Mouse (Mus musculus) hindbrain, postnatal 0 days (tissue): Measurements from ENCODE around the gene St6galnac1. TPM values are rescaled to one million over a fixed set of nuclear protein-coding genes. Genes with fewer than 3 reads are reported as not detected.
"Not testable (repeated sequence)": the region's sequence is repeated elsewhere in the genome, so short reads cannot be mapped to it uniquely, and the experiment has no call there.

ENCODE experiments used
- ATAC-seq: fragments of 200-750 bp; cut with Nextera tagmentation; 2 replicates; pipeline ENCODE4 v1.8.0; 2017; ENCODE audit warnings: mild to moderate bottlenecking, moderate TSS enrichment, moderate library complexity
- DNase-seq: peaks from one replicate; pipeline ENCODE4 v3.0.0-alpha.2; 2015; ENCODE audit warnings: low spot score
- H3K27ac ChIP-seq: fragments of 300-500 bp; sonication (generic); 2 replicates; pipeline ENCODE4 v1.5.1; 2014; ENCODE audit warnings: mild to moderate bottlenecking
- H3K27me3 ChIP-seq: fragments of 300-500 bp; sonication (generic); 2 replicates; pipeline ENCODE4 v1.6.1; 2014; ENCODE audit warnings: low read length, mixed read lengths; ENCODE audit not compliant: insufficient read depth
- H3K36me3 ChIP-seq: fragments of 300-500 bp; sonication (generic); 2 replicates; pipeline ENCODE4 v1.6.1; 2014; ENCODE audit warnings: low read length, mixed read lengths; ENCODE audit not compliant: insufficient read depth
- H3K4me1 ChIP-seq: fragments of 300-500 bp; sonication (generic); 2 replicates; pipeline ENCODE4 v1.6.1; 2014; ENCODE audit warnings: antibody characterized with exemption, low read length, mixed read lengths; ENCODE audit not compliant: insufficient read depth
- H3K4me2 ChIP-seq: fragments of 300-500 bp; sonication (generic); 2 replicates; pipeline ENCODE4 v1.6.1; 2014; ENCODE audit warnings: low read depth, mild to moderate bottlenecking, low read length, moderate library complexity, mixed read lengths
- H3K4me3 ChIP-seq: fragments of 300-500 bp; sonication (generic); 2 replicates; pipeline ENCODE4 v1.5.1; 2014; ENCODE audit warnings: low read length
- H3K9ac ChIP-seq: fragments of 300-500 bp; sonication (generic); replicated peaks from 2 replicates; pipeline ENCODE4 v1.6.1; 2014; ENCODE audit warnings: mild to moderate bottlenecking, low read length, moderate library complexity, mixed read lengths
- H3K9me3 ChIP-seq: fragments of 300-500 bp; sonication (generic); 2 replicates; pipeline ENCODE4 v1.6.1; 2016; ENCODE audit warnings: low read length, mixed read lengths
- CTCF ChIP-seq: IDR thresholded peaks from 2 replicates; pipeline ENCODE4 v1.5.1; 2016; ENCODE audit warnings: antibody characterized with exemption, control low read depth, low read depth
- WGBS: fragments of 180-500 bp; shearing (Covaris S2); extraction: QIAGEN DNeasy Blood & Tissue Kit; methylation state at CpG from one replicate; pipeline ENCODE4 v1.1.7; 2014; 5-methylcytosine and 5-hydroxymethylcytosine counted together
- polyA plus RNA-seq: library from polyadenylated mRNA; unstranded; fragments of >200 nt; fragmentation: Nextera tagmentation; extraction: Ambion mirVana; gene quantifications from 2 replicates; pipeline ENCODE4 v1.2.1, GENCODE M21; 2015
- total RNA-seq: library from RNA; depleted of rRNA; stranded (reverse); fragments of >200 nt; gene quantifications from 2 replicates; pipeline ENCODE4 v1.2.3, GENCODE M21; 2014

Gene St6galnac1
- total and polyA plus RNA-seq, 2 experiments from 2014 or later = not detected

DNA sequence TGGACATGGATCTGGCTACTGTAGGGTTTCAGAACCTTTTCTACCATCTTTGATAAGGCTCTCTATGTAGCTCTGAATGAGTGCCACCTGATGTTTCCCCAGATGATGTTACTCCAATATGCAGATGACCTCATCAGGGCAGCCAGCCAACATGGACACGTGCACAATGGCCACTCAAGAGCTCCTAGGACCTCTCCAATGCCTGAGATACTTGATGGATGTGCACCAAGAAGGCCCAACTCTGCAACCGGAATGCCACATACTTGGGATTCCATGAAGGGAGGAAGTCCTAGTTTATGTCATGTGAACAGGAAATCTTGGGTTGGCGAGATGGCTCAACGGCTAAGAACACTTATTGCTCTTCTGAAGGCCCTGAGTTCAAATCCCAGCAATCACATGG is 20.1 kb downstream of the St6galnac1 start:
- no peak overlapping the region for H3K9ac ChIP-seq
- no peaks in the 10 kb centered on the region for H3K27me3 ChIP-seq
- DNase-seq (no peak), ATAC-seq (no peak)
- H3K4me3 ChIP-seq = no peak overlapping the region
- H3K9me3 ChIP-seq = no peaks in the 10 kb centered on the region
- no peak overlapping the region for H3K4me2 ChIP-seq
- no peak for TF ChIP-seq CTCF
- H3K36me3 ChIP-seq = no peaks in the 10 kb centered on the region
- 85% methylated on average over 4 of the region's 4 CpGs for WGBS
- H3K27ac ChIP-seq = no peak overlapping the region
- no peaks in the 10 kb centered on the region for H3K4me1 ChIP-seq

DNA sequence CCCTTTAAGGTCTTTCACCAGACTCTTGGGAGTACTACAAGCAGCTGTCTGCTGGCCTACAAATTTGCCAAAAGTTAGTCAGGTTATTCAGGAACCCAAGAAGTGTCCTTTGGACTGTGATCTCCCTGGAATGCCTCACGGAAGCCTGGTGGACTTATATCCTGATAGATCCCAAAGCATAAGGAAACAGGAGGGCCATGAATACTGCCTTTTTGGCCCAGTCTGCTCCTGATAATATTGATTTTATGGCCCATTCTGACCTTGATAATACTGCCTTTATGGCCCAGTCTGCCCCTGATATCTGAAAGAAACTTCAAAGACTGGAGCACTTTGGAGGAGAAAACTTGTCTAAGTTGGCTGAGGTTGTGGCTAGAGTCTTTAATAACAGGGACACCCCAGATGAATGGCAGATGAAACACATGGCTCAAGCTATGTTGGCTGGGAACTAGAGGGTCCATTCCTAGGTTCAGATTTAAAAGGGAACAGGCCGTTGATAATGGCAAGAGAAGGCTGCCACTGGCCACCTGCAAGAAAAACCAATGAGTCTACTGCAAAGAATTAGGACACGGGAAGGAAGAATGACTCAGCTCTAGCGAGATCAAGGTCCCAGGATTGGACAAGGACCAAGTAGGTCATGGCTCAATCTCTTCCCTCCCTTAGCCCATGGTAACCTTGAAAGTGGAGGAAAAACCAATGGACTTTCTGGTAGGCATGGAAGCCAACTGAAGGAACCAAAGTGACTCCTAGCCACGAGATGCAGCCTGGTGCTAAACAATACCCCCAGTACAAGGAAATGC is 21.4 kb downstream of the St6galnac1 start:
- WGBS = 87% methylated on average over 5 of the region's 5 CpGs
- H3K9ac ChIP-seq = no peak overlapping the region

DNA sequence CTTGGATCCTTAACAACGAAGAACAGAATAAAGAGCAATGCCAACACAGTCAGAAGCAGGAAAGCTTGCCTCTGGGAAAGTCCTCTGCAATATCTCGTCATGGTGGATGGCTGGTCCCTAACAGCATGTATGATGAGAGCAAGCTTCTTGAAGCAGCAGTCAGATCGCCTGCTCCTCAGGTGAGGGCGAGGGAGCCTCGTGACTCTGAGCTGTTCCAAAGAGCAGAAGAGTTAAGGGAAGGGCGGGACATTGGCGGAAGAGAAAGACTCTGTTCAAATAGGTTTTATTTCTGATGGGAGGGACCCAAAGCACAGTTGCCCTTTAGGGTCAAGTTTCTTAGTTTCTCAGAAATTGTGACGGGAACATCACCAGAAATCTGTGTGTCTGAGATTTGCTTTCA is 25.6 kb downstream of the St6galnac1 start:
- no peak for DNase-seq
- H3K4me2 ChIP-seq = no peak overlapping the region
- no peaks in the 10 kb centered on the region for H3K36me3 ChIP-seq
- TF ChIP-seq CTCF = no peak
- no peaks in the 10 kb centered on the region for H3K4me1 ChIP-seq
- ATAC-seq = no peak
- no peak overlapping the region for H3K27ac ChIP-seq
- H3K9me3 ChIP-seq = no peaks in the 10 kb centered on the region
- no peak overlapping the region for H3K9ac ChIP-seq
- WGBS = 87% methylated on average over 8 of the region's 8 CpGs
- H3K4me3 ChIP-seq = no peak overlapping the region
- no peaks in the 10 kb centered on the region for H3K27me3 ChIP-seq

More for the DNA sequence above, 21.4 kb downstream of the St6galnac1 start:
- H3K9me3 ChIP-seq = no peaks in the 10 kb centered on the region
- no peak for TF ChIP-seq CTCF
- no peaks in the 10 kb centered on the region for H3K27me3 ChIP-seq
- ATAC-seq = no peak
- H3K4me3 ChIP-seq = no peak overlapping the region
- H3K4me2 ChIP-seq = no peak overlapping the region
- no peaks in the 10 kb centered on the region for H3K36me3 ChIP-seq
- H3K4me1 ChIP-seq = no peaks in the 10 kb centered on the region
- no peak for DNase-seq
- H3K27ac ChIP-seq = no peak overlapping the region

DNA sequence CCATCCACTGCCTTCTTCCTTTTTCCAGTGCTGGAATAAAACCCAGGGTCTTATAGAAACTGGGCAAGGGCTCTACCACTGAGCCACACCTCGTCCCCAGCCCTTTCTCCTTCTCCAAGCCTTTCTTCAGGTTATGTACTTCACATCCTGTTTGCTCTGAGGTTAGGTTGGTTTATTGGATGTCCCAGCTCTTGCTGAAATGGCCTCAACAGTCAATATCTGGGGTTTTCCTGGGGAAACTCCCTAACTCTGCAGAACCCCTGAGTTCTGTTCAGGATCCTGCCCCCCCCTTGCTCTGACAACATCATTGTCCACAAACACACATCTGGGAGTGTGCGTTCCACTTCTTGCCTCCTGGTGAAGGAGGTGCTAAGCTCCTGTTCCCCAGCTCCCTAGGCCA is 26.6 kb downstream of the St6galnac1 start:
- not testable (repeated sequence) for H3K27ac ChIP-seq, DNase-seq, H3K27me3 ChIP-seq, H3K9me3 ChIP-seq, H3K4me3 ChIP-seq, H3K4me1 ChIP-seq, H3K4me2 ChIP-seq, ATAC-seq, H3K36me3 ChIP-seq, H3K9ac ChIP-seq
- 83% methylated on average over 2 of the region's 2 CpGs for WGBS

DNA sequence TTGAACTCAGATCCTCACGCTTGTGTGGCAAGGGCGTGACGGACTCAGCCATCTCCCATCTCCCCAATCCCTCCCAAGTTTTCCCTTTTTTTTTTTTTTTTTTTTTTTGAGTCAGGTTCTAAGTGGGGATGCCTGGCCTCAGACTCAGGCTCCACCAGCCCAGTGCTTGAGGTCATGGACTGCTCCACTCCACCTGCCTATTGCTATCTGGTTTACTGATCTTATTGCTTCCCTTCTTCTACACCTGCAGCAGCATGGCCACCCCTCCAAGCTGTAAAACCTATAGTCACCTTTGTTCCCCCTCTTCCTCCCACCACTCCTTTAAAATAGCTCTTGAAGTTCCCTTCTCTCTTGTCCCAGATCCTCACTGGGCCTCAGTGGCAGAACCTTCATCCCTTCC is 28.5 kb downstream of the St6galnac1 start:
- WGBS = 93% methylated on average over 3 of the region's 3 CpGs
- not testable (repeated sequence) for H3K9me3 ChIP-seq, DNase-seq, H3K27ac ChIP-seq, H3K4me1 ChIP-seq, H3K36me3 ChIP-seq, H3K4me3 ChIP-seq, H3K27me3 ChIP-seq, H3K4me2 ChIP-seq, ATAC-seq, H3K9ac ChIP-seq

DNA sequence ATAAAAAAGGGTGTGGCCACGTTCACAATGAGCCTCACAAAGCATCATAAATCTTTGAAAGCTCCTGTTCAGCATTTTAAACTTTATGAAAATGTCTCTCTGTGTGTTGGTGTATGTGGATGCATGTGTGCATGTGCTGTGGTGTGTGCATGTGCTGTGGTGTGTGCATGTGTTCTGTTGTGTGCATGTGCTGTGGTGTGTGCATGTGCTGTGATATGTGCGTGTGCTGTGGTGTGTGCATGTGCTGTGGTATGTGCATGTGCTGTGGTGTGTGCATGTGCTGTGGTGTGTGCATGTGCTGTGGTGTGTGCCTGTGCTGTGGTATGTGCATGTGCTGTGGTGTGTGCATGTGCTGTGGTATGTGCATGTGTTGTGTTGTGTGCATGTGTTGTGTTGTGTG is 29.9 kb downstream of the St6galnac1 start:
- not testable (repeated sequence) for H3K9ac ChIP-seq, ATAC-seq
- WGBS = 71% methylated on average over 2 of the region's 2 CpGs

DNA sequence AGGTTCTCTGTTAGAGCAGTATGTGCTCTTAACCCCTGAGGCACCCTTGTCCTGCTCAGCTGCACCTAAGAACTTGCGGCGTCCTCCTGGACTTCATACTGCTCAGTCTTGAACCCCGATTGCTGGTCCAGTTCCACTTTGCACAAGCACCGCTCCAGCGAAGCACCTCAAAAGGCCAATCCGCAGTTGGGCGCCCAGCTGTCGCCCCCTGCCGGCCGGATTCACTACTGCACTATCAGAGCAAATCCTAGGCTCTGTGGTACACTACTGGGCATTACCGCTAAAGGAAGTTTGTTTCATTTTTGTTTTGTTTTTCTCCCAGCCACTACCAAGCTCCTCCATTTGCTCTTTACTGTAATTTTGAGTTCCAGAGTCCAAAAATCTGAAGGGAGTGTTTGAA is 36.9 kb downstream of the St6galnac1 start:
- H3K36me3 ChIP-seq = no peaks in the 10 kb centered on the region
- WGBS = 47% methylated on average over 11 of the region's 11 CpGs
- H3K4me3 ChIP-seq = no peak overlapping the region
- 0 out of 2 replicates have a peak, but pooled peaks cover 2% of the 10 kb centered on the region for H3K9me3 ChIP-seq
- no peak overlapping the region for H3K4me2 ChIP-seq
- no peaks in the 10 kb centered on the region for H3K27me3 ChIP-seq
- H3K27ac ChIP-seq = no peak overlapping the region
- DNase-seq (no peak), ATAC-seq (no peak)
- TF ChIP-seq CTCF = peak; percentile 56
- H3K9ac ChIP-seq = no peak overlapping the region
- H3K4me1 ChIP-seq = no peaks in the 10 kb centered on the region

More for the DNA sequence above, 29.9 kb downstream of the St6galnac1 start:
- not testable (repeated sequence) for H3K4me1 ChIP-seq, H3K9me3 ChIP-seq, H3K4me2 ChIP-seq, H3K36me3 ChIP-seq, H3K4me3 ChIP-seq, H3K27me3 ChIP-seq, DNase-seq, H3K27ac ChIP-seq
